Mouse (Mus musculus): ENCODE measurements at regions not wholly inside any gene's neighbourhood (a gene's known extent, or its start where the extent isn't known, plus 50 kb on each side); places are given as distances from the start of the nearest gene placed in this dataset.

DNA sequence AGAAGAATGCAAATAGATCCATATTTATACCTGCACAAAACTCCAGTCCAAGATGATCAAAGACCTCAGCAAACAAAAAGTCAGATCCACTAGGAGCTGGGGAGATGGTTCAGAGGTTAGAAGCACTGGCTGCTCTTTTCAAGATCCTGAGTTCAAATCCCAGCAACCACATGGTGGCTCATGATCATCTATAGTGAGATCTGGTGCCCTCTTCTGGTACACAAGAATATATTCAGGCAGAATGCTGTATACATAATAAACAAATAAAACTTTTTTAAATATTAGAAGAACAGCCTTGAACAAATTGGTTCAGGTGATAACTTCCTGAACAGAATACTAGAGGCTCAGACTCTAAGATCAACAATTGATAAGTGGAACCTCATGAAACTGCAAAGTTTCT lies 83.7 kb downstream of the Hmgn5 start:
- DNase-seq (ENCODE audit: extremely low read depth, low read depth) = peak; percentile 8
